Mouse (Mus musculus) hematopoietic multipotent progenitor cell, adult 10-12 weeks (in vitro differentiated cells): ENCODE data around the gene Spp1. TPM values are rescaled to one million over a fixed set of nuclear protein-coding genes. Genes with fewer than 3 reads are reported as not detected.

Experiments used
- polyA plus RNA-seq: library from polyadenylated mRNA; stranded (reverse); fragments of >175 nt; gene quantifications from 2 replicates; pipeline ENCODE4 v1.2.3, GENCODE M21; 2012; ENCODE audit warnings: low replicate concordance

The Spp1 gene
- 0.08 TPM in 1 of 2 replicates, not detected in the other for polyA plus RNA-seq

DNA sequence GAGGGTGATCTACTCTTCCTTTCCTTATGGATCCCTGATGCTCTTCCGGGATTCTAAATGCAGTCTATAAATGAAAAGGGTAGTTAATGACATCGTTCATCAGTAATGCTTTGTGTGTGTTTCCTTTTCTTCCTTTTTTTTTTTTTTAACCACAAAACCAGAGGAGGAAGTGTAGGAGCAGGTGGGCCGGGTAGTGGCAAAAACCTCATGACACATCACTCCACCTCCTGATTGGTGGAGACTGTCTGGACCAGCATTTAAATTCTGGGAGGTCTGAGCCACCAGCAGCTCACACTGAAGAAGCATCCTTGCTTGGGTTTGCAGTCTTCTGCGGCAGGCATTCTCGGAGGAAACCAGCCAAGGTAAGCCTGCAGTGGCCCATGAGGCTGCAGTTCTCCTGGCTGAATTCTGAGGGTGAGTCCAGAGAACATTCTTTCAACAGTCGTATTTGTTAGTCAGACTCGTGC lies at the start of gene Spp1:
TSS of gene Spp1 (plus strand) at position 284 of the 467 bp plus-strand sequence.

DNA sequence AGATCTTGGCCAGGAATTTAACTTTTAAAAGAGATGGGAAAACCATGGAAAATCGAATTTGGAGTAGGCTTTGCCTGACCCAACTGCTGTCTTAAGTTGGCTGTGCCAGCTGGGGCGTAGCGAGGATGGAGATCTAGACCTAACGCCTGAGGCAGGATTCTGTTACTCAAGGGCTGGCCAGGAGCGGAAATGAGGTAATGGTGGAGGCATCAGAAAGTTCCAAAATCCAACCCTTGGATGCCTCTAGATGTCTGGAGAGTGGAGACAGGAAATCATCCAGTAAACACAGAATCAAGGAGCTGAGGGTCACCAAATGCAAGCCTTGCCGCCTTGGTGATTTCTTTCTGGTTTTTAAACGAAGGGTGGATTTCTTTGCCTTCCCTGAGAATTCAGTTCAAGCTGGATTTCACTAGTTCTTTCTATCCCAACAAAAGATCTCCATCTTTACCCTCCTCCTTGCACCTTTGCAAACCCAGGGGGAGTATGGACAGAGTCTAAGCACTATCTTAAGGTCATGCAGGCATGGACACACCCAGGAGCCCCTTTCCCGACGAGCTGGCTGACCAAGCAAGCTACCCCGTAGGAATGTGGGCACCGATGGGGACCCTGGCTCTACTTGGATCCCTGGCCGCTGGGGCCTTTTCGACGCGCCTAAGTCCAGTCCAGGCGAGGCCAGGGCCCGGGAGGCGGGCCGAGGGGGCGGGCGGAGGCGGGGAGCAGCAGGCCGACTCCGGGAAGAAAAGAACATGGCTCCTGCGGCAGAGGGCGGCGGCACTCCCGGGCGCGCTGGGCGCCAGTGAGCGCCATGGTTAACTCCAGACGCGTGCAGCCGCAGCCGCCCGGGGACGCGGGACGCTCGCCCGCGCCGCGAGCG lies 24.2 kb downstream of the Spp1 start, which contains the start of gene Pkd2:
TSS of gene Pkd2 (plus strand) at position 619 of the 874 bp plus-strand sequence.

Other genes starting within 250 kb of the Spp1 start
- not detected in 2 replicates for gene Dmp1, start 232.5 kb upstream of the Spp1 start, polyA plus RNA-seq
- not detected in 2 replicates for gene Ibsp, start 135.9 kb upstream of the Spp1 start, polyA plus RNA-seq
- gene Mepe, start 109.8 kb upstream of the Spp1 start, polyA plus RNA-seq, result not detected in 2 replicates
- gene Pkd2, start 24.3 kb downstream of the Spp1 start, polyA plus RNA-seq, result 1.00 and 2.9 TPM in 2 replicates
- 1.3 and 1.5 TPM in 2 replicates for gene BC005561, start 73.2 kb downstream of the Spp1 start, polyA plus RNA-seq